Mouse (Mus musculus): ENCODE results near the gene Pet117. TPM values are rescaled to one million over a fixed set of nuclear protein-coding genes. Genes with fewer than 3 reads are reported as not detected.
"Not testable (repeated sequence)": the region's sequence is repeated elsewhere in the genome, so short reads cannot be mapped to it uniquely, and the experiment has no call there.

Gene Pet117
- polyA plus RNA-seq, 1 experiment = 8.6 TPM

- H3K9ac ChIP-seq (ENCODE audit: low read depth, poor library complexity, severe bottlenecking) = no peak overlapping the region
- H3K4me3 ChIP-seq (ENCODE audit: low read depth, low read length) = no peak overlapping the region
- H3K36me3 ChIP-seq (ENCODE audit: control insufficient read depth, insufficient read depth, low read length, poor library complexity, severe bottlenecking) = no peaks in the 10 kb centered on the region
- no peak overlapping the region for H3K27ac ChIP-seq (ENCODE audit: insufficient read depth, low read length)
- H3K4me1 ChIP-seq (ENCODE audit: control insufficient read depth, insufficient read depth, low read length) = no peaks in the 10 kb centered on the region
- no peaks in the 10 kb centered on the region for H3K9me3 ChIP-seq (replicated peaks; ENCODE audit: control insufficient read depth, insufficient read depth, low read length, poor library complexity, severe bottlenecking)
- no peak for TF ChIP-seq POLR2A (IDR thresholded peaks at IDR 0.05; ENCODE audit: insufficient read depth, low read length)
- no peak for TF ChIP-seq EP300 (IDR thresholded peaks at IDR 0.05; ENCODE audit: insufficient read depth, low read depth, low read length)
- TF ChIP-seq CTCF (IDR thresholded peaks at IDR 0.05; ENCODE audit: low read depth, low read length) = no peak
- H3K27me3 ChIP-seq (ENCODE audit: control insufficient read depth, insufficient read depth, low read length, poor library complexity, severe bottlenecking) = no peaks in the 10 kb centered on the region
Observed at GRCm38 (mm10) chr2:144337701-144338100, 31.1 kb upstream of the Pet117 start.

- H3K27ac ChIP-seq (ENCODE audit: insufficient read depth, low read length); H3K9ac ChIP-seq (ENCODE audit: low read depth, poor library complexity, severe bottlenecking); H3K4me1 ChIP-seq (ENCODE audit: control insufficient read depth, insufficient read depth, low read length); H3K4me3 ChIP-seq (ENCODE audit: low read depth, low read length); H3K27me3 ChIP-seq (ENCODE audit: control insufficient read depth, insufficient read depth, low read length, poor library complexity, severe bottlenecking); H3K36me3 ChIP-seq (ENCODE audit: control insufficient read depth, insufficient read depth, low read length, poor library complexity, severe bottlenecking); H3K9me3 ChIP-seq (replicated peaks; ENCODE audit: control insufficient read depth, insufficient read depth, low read length, poor library complexity, severe bottlenecking): not testable (repeated sequence)
Observed at GRCm38 (mm10) chr2:144338149-144338548, 30.6 kb upstream of the Pet117 start.

GRCm38 (mm10) chr2:144343158-144343557, 25.6 kb upstream of the Pet117 start:
- no peak for TF ChIP-seq CTCF (IDR thresholded peaks at IDR 0.05; ENCODE audit: low read depth, low read length)
- TF ChIP-seq EP300 (IDR thresholded peaks at IDR 0.05; ENCODE audit: insufficient read depth, low read depth, low read length) = no peak
- no peak for TF ChIP-seq POLR2A (IDR thresholded peaks at IDR 0.05; ENCODE audit: insufficient read depth, low read length)
- Histone ChIP-seq H3K4me1 (ENCODE audit: control insufficient read depth, insufficient read depth, low read length) (no peaks in the 10 kb centered on the region), H3K9ac (ENCODE audit: low read depth, poor library complexity, severe bottlenecking) (no peak overlapping the region), H3K9me3 (replicated peaks; ENCODE audit: control insufficient read depth, insufficient read depth, low read length, poor library complexity, severe bottlenecking) (no peaks in the 10 kb centered on the region), H3K36me3 (ENCODE audit: control insufficient read depth, insufficient read depth, low read length, poor library complexity, severe bottlenecking) (no peaks in the 10 kb centered on the region), H3K27ac (ENCODE audit: insufficient read depth, low read length) (no peak overlapping the region), H3K4me3 (ENCODE audit: low read depth, low read length) (no peak overlapping the region), H3K27me3 (ENCODE audit: control insufficient read depth, insufficient read depth, low read length, poor library complexity, severe bottlenecking) (no peaks in the 10 kb centered on the region)

GRCm38 (mm10) chr2:144348525-144348924, 20.3 kb upstream of the Pet117 start:
- H3K9ac ChIP-seq (ENCODE audit: low read depth, poor library complexity, severe bottlenecking) = no peak overlapping the region
- no peak overlapping the region for H3K4me3 ChIP-seq (ENCODE audit: low read depth, low read length)
- no peaks in the 10 kb centered on the region for H3K4me1 ChIP-seq (ENCODE audit: control insufficient read depth, insufficient read depth, low read length)
- H3K27ac ChIP-seq (ENCODE audit: insufficient read depth, low read length) = no peak overlapping the region
- no peaks in the 10 kb centered on the region for H3K9me3 ChIP-seq (replicated peaks; ENCODE audit: control insufficient read depth, insufficient read depth, low read length, poor library complexity, severe bottlenecking)
- TF ChIP-seq CTCF (IDR thresholded peaks at IDR 0.05; ENCODE audit: low read depth, low read length) (peak; percentile 62), EP300 (IDR thresholded peaks at IDR 0.05; ENCODE audit: insufficient read depth, low read depth, low read length) (no peak)
- H3K27me3 ChIP-seq (ENCODE audit: control insufficient read depth, insufficient read depth, low read length, poor library complexity, severe bottlenecking) = no peaks in the 10 kb centered on the region
- H3K36me3 ChIP-seq (ENCODE audit: control insufficient read depth, insufficient read depth, low read length, poor library complexity, severe bottlenecking) = no peaks in the 10 kb centered on the region

GRCm38 (mm10) chr2:144352843-144353242, 16.0 kb upstream of the Pet117 start:
- H3K9me3 ChIP-seq (replicated peaks; ENCODE audit: control insufficient read depth, insufficient read depth, low read length, poor library complexity, severe bottlenecking) = no peaks in the 10 kb centered on the region
- H3K36me3 ChIP-seq (ENCODE audit: control insufficient read depth, insufficient read depth, low read length, poor library complexity, severe bottlenecking) = no peaks in the 10 kb centered on the region
- H3K9ac ChIP-seq (ENCODE audit: low read depth, poor library complexity, severe bottlenecking) = no peak overlapping the region
- no peak for TF ChIP-seq EP300 (IDR thresholded peaks at IDR 0.05; ENCODE audit: insufficient read depth, low read depth, low read length)
- TF ChIP-seq CTCF (IDR thresholded peaks at IDR 0.05; ENCODE audit: low read depth, low read length) = no peak
- no peak for TF ChIP-seq POLR2A (IDR thresholded peaks at IDR 0.05; ENCODE audit: insufficient read depth, low read length)
- no peaks in the 10 kb centered on the region for H3K27me3 ChIP-seq (ENCODE audit: control insufficient read depth, insufficient read depth, low read length, poor library complexity, severe bottlenecking)
- H3K27ac ChIP-seq (ENCODE audit: insufficient read depth, low read length) = no peak overlapping the region
- no peaks in the 10 kb centered on the region for H3K4me1 ChIP-seq (ENCODE audit: control insufficient read depth, insufficient read depth, low read length)
- H3K4me3 ChIP-seq (ENCODE audit: low read depth, low read length) = no peak overlapping the region

GRCm38 (mm10) chr2:144369020-144369421, 225 bp downstream of the Pet117 start:
- TF ChIP-seq POLR2A (IDR thresholded peaks at IDR 0.05; ENCODE audit: insufficient read depth, low read length) = no peak
- peak; percentile 58; the same call in 1 of the 2 replicates for TF ChIP-seq EP300 (IDR thresholded peaks at IDR 0.05; ENCODE audit: insufficient read depth, low read depth, low read length)
- no peak for TF ChIP-seq CTCF (IDR thresholded peaks at IDR 0.05; ENCODE audit: low read depth, low read length)

More at GRCm38 (mm10) chr2:144369020-144369421, 225 bp downstream of the Pet117 start:
- H3K9ac ChIP-seq (ENCODE audit: low read depth, poor library complexity, severe bottlenecking) = peak overlapping the region; percentile 92
- H3K27ac ChIP-seq (ENCODE audit: insufficient read depth, low read length) = peak overlapping the region; percentile 90
- no peaks in the 10 kb centered on the region for H3K9me3 ChIP-seq (replicated peaks; ENCODE audit: control insufficient read depth, insufficient read depth, low read length, poor library complexity, severe bottlenecking)
- H3K27me3 ChIP-seq (ENCODE audit: control insufficient read depth, insufficient read depth, low read length, poor library complexity, severe bottlenecking) = no peaks in the 10 kb centered on the region
- no peaks in the 10 kb centered on the region for H3K4me1 ChIP-seq (ENCODE audit: control insufficient read depth, insufficient read depth, low read length)
- peak overlapping the region; percentile 100 for H3K4me3 ChIP-seq (ENCODE audit: low read depth, low read length)
- H3K36me3 ChIP-seq (ENCODE audit: control insufficient read depth, insufficient read depth, low read length, poor library complexity, severe bottlenecking) = peaks cover 8% of the 10 kb centered on the region
